Mouse (Mus musculus): Measurements from ENCODE around the gene Stim1.

- TF ChIP-seq CTCF (IDR thresholded peaks at IDR 0.05; ENCODE audit: borderline replicate concordance, insufficient read depth, low read depth, low read length) (no peak), POLR2A (IDR thresholded peaks at IDR 0.05; ENCODE audit: borderline replicate concordance, insufficient read depth, low read length) (no peak)
Measured at GRCm38 (mm10) chr7:102246265-102246664, 21.3 kb upstream of the Stim1 start.
